Mouse (Mus musculus) cerebellum, adult 9-10 months (tissue): ENCODE data around the gene Stx6.

Experiments
- DNase-seq: peaks from one replicate; pipeline ENCODE4 v3.0.0; 2022

Stx6 gene

DNA sequence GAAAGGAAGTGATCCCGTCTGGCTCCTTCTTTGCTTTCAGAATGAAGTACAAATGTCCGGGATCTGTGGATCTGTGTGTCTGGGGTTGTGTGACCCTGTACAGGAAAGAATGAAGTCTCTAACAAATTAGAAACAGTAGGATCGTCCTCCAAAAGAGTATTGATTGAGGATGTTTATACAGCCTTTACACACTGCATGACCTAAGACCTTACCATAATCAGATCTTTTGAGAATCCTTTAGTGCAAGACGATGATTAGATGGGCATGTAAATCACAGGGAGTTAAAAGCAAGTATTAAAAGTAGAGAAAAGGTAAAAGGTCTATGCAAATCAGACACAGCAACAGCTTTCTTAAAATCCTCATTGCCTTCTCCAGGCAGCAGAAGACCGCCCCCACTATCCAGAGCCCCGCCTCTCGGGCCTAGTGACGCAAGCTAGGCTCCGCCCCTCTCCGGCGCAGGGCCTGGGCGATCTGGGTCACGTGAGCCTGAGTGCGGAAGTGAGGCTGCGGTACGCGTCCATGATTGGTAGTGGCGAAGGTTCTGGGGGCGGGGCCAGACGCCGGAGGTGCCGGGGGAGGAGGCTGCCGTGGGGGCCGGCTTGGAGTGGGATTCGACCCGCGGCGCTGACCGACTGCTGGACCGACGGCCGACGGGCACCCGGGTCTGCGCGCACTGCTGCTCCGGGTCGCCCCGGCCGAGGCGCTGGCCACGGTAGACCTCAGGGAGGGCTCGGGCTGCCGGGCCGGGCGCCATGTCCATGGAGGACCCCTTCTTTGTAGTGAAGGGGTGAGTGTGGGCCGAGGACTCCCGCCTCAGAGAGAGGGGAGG lies at the start of gene Stx6:
Stx6 (plus strand) TSS at position 575 of the 829 bp plus-strand sequence.
- DNase-seq, result peak; percentile 98

DNA sequence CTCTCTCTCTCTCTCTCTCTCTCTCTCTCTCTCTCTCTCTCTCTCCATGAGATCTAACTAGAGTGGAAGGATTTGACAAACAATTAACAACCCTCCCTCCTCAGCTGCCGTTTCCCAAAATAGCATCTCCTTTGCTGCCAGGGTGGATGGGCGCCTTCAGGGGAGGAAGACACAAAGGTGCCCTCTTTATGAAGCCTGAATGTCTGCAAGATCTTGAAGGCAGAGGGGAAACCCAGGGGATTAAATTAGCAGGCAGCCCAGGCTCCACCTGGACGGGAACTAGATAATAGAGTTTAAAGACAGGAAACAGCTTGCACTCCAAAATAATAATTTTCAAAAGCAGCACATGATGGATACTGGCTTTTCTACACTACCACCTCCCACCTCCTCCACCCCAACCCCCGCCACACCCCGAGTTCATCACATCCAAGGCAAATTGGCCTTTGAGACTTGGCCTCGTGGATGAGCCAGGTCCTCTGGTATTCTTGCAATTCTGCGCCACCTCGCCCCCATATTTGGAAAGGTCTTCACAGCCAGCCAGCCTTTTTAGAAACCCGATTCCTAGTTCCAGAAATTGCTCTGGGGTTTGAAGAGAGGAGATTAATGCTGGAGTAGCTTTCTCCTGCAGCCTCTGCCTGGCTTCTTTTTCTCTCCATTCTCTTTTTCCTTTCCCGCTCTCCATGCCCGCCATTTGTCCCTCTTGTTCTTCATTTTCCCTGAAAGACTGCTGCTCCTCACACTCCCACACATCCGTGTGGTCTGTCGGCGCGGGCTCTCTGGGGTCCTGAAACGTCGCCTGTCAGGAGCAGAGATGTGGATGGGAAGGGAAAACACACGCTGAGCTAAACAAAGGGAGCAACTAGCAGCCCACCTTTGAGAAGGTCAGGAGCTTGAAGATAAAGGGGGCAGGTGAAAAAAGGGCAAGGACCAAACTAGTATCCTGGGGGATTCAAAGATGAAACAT lies 48.8 kb upstream of the Stx6 start:
- DNase-seq, result no peak

DNA sequence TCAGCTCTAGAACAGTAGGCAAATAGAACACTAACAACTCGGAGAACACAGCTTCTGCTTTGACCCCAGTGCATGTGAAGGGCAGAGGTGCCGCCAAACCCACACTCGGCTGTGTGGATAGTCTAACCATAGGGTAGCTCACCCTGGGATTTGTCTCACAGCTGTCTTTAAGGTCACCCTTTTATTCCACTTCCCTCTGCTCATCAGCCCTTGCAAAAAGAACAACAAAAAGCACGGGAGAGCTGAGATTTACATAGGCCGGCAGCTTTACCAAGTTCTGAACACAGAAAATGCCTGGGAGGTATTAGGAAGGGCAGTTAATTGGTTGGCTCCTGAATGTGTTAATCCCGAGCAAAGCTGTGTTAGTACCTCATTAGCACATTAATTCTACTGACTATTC lies 47.0 kb upstream of the Stx6 start:
- no peak for DNase-seq

DNA sequence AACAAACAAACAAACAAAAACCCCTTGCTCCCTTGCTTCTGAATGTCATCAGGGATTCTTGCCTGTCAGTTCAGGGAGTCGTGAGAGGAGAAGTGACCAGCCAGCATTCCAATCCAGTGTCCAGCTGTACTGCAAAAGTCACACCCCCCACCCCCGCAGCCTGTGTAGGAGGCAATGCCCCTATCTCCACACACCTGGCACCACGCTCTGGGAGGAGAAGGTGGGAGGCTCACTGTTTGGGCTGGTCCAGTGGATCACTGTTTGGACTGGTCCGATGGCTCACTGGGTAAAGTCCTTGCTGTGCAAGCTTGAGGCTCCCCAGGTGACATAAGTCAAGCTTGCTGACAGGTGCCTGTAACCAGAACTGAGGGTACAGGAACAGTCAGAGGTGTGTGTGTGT lies 46.4 kb upstream of the Stx6 start:
- no peak for DNase-seq

DNA sequence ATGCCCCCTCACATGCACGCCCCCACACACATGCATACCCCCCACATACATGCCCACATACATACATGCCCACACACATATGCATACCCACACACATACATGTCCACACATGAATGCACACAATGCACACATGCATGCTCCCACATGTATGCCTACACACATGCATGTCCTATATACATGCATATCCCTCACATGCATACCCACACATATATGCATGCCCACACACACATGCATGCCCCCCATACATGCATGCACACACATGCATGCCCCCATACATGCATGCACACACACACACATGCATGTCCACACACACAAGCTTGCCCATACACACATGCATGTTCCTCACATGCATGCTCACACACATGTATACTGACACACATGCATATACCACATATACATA lies 45.6 kb upstream of the Stx6 start:
- no peak for DNase-seq

- no peak for DNase-seq
Measured at GRCm38 (mm10) chr1:155113946-155114345, 44.6 kb upstream of the Stx6 start.

GRCm38 (mm10) chr1:155119719-155120118 lies 38.8 kb upstream of the Stx6 start:
- DNase-seq, result no peak

GRCm38 (mm10) chr1:155121977-155122939 lies 36.3 kb upstream of the Stx6 start:
- DNase-seq, result peak; percentile 86

- DNase-seq, result no peak
Measured at GRCm38 (mm10) chr1:155124397-155124796, 34.1 kb upstream of the Stx6 start.

DNA sequence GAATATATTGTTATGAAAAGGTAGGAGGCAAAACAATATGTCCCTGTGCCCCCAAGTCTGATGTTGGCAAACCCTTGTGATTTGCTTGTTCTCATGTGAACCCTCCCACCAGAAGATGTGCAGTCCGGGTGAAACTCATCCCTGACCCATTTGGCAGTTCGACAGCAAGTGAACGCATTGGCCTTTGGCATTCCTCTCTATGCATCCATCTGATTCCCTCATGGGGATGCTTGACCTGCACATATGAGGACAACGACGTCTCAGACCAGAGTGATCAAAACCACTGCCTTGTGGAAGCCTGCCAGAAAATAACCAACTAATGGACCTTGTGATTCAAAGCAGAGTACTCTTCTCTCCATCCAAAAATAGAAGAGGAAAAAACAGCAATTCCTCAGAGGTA lies 31.8 kb upstream of the Stx6 start:
- DNase-seq, result no peak

GRCm38 (mm10) chr1:155127429-155127934 lies 31.0 kb upstream of the Stx6 start:
- DNase-seq, result no peak

- DNase-seq, result no peak
Measured at GRCm38 (mm10) chr1:155134866-155135265, 23.6 kb upstream of the Stx6 start.

GRCm38 (mm10) chr1:155138795-155139194 lies 19.7 kb upstream of the Stx6 start:
- peak; percentile 33 for DNase-seq

GRCm38 (mm10) chr1:155140076-155140475 lies 18.4 kb upstream of the Stx6 start:
- DNase-seq, result peak; percentile 83

DNA sequence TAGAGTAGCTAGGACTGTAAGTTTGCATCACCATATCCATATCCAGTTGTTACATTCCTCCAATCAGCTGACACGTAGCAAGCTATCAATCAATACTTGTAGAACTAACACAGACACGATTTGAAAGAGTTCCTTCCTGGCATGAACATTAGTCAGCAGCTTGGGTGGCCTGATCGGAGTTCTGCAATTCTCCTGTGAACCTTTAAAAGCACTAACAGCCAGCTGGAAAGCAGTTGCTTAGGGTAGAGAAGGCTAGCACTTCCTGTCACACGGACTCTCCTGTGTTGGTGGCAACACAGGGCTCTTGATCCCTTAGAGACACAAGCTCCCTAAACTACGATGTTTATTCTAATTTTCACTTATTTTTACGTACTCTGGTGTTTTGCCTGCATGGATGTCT lies 12.9 kb upstream of the Stx6 start:
- DNase-seq, result no peak

- peak; percentile 79 for DNase-seq
Measured at GRCm38 (mm10) chr1:155146572-155146980, 11.9 kb upstream of the Stx6 start, which contains the start of gene Mr1. Gene Mr1 (minus strand): TSS chr1:155146814.

DNA sequence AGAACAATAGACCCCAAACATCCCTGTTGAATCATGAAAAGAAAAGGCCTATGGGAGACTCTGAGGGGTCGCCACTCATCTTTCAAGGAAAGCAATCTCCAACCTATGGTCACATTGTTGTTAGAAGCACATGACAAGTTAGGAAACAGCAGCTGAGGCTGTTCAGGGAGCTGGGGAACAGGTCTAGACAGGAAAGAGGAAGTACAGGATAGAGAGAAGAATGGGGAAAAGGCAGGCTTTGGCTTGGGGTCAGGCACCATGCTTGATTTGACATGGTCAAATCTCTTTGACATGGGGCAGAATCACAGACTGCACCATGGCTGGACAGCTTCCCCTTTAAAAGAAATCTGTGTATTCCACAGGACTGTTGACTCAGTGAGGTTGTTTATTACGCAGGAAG lies 11.3 kb upstream of the Stx6 start:
- no peak for DNase-seq

- no peak for DNase-seq
Measured at GRCm38 (mm10) chr1:155149403-155149802, 9.1 kb upstream of the Stx6 start.

GRCm38 (mm10) chr1:155150821-155151220 lies 7.7 kb upstream of the Stx6 start:
- DNase-seq, result no peak

GRCm38 (mm10) chr1:155153906-155154305 lies 4.6 kb upstream of the Stx6 start:
- no peak for DNase-seq

DNA sequence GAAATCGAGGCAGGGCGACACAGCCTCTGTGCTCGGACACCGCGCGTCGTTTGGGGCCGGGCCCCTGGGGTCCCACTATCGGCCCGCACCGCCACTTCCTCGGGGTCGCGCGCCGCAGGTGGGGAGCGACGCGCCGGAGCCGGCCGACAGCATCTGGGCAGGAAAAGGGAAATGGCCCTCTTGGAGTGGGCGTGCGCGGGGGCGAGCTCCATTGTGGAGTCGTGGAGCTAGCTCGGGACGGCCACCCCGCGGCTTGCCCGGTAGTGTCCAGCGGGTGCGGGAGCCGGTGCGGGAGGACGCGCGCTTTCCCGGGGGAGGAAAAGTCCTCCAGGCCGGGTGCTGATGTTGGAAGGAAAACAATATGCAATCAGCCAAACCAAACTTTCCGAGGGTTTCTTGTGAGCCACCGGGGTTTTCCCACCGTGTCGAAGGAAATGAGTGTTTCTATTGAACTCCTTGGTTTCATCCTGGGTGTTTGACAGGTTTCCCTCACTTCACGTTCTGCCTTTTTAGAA lies 512 bp downstream of the Stx6 start:
- peak; percentile 63 for DNase-seq

DNA sequence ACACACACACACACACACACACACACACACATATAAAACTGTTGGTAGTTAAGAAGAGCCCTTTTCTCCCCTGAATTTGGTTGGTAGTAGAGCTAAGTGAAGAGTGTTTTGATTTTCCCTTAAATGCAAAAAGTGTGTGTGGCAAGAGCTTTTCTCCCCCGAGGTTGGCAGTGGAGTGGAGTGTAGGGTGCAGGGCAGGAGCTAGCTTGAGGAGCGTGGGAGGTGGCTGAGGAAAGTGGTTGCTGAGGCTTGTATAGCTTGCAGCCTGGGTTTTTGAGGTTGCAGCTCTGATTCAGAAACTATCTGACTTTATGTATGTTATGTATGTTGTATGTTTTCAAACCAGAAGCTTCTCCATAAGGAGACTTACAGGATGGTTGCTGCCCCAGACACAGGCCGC lies 8.9 kb downstream of the Stx6 start:
- no peak for DNase-seq
